Mouse (Mus musculus) neural tube, embryonic 12.5 days (tissue): ENCODE measurements around the gene Zic1. TPM values are rescaled to one million over a fixed set of nuclear protein-coding genes. Genes with fewer than 3 reads are reported as not detected.

ENCODE experiments used
- ATAC-seq: fragments of 200-750 bp; cut with Nextera tagmentation; 2 replicates; pipeline ENCODE4 v1.8.0; 2017; ENCODE audit warnings: low read depth, mild to moderate bottlenecking, moderate TSS enrichment, moderate library complexity; ENCODE audit not compliant: low FRiP score
- H3K27ac ChIP-seq: fragments of 300-500 bp; sonication (generic); 2 replicates; pipeline ENCODE4 v1.5.1; 2016
- H3K27me3 ChIP-seq: fragments of 300-500 bp; sonication (generic); replicated peaks from 2 replicates; pipeline ENCODE4 v1.6.1; 2016; ENCODE audit warnings: mild to moderate bottlenecking
- H3K36me3 ChIP-seq: fragments of 300-500 bp; sonication (generic); 2 replicates; pipeline ENCODE4 v1.6.1; 2016; ENCODE audit warnings: mild to moderate bottlenecking
- H3K4me1 ChIP-seq: fragments of 300-500 bp; sonication (generic); 2 replicates; pipeline ENCODE4 v1.6.1; 2016
- H3K4me2 ChIP-seq: fragments of 300-500 bp; sonication (generic); replicated peaks from 2 replicates; pipeline ENCODE4 v1.6.1; 2016; ENCODE audit warnings: mild to moderate bottlenecking
- H3K4me3 ChIP-seq: fragments of 300-500 bp; sonication (generic); 2 replicates; pipeline ENCODE4 v1.5.1; 2016
- H3K9ac ChIP-seq: fragments of 300-500 bp; sonication (generic); 2 replicates; pipeline ENCODE4 v1.6.1; 2016; ENCODE audit warnings: mild to moderate bottlenecking
- H3K9me3 ChIP-seq: fragments of 300-500 bp; sonication (generic); 2 replicates; pipeline ENCODE4 v1.6.1; 2016; ENCODE audit warnings: mild to moderate bottlenecking
- WGBS: fragments of 180-500 bp; shearing (Covaris S2); methylation state at CpG from one replicate; pipeline ENCODE4 v1.1.7; 2016; 5-methylcytosine and 5-hydroxymethylcytosine counted together
- polyA plus RNA-seq: library from polyadenylated mRNA; unstranded; fragments of >200 nt; fragmentation: Nextera tagmentation; extraction: Ambion mirVana; gene quantifications from 2 replicates; pipeline ENCODE4 v1.2.1, GENCODE M21; 2016

Zic1 gene
- polyA plus RNA-seq, 1 experiment from 2014 or later: 19.9 TPM

DNA sequence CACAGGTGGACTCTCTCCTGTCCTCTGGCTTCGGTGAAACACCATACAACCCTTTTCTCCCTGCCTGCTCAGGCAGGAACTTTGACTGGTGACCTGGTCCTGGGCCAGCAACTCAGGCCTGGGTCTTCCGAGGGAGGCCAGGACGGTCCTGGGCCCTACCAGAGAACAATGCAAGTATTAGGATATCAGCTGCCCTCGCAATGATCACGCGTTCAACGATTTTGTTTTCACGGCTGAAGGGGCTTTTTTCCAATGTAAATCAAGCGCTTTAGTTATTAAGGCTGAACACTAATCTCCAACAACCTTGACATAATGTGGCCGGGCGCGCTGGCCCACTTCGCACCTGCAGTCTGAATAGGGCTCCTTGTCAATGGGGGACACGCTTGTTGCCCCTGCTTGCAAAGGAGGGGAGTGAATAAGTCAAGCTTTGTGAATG lies 28.6 kb upstream of the Zic1 start:
- Histone ChIP-seq H3K4me3 (no peak overlapping the region), H3K36me3 (no peaks in the 10 kb centered on the region), H3K27me3 (peaks cover 77% of the 10 kb centered on the region), H3K9me3 (no peaks in the 10 kb centered on the region), H3K4me2 (peak overlapping the region; percentile 12; the same call in 1 of the 2 replicates), H3K9ac (no peak overlapping the region), H3K4me1 (peaks cover 7% of the 10 kb centered on the region), H3K27ac (no peak overlapping the region)
- ATAC-seq: peak; percentile 72
- WGBS: 2% methylated on average over 14 of the region's 14 CpGs

- H3K27ac ChIP-seq: no peak overlapping the region
- H3K9ac ChIP-seq: no peak overlapping the region
- peaks cover 7% of the 10 kb centered on the region for H3K4me1 ChIP-seq
- H3K9me3 ChIP-seq: no peaks in the 10 kb centered on the region
- ATAC-seq: peak; percentile 30; the same call in 1 of the 2 replicates
- no peaks in the 10 kb centered on the region for H3K36me3 ChIP-seq
- H3K27me3 ChIP-seq: peaks cover 79% of the 10 kb centered on the region
- no peak overlapping the region for H3K4me2 ChIP-seq
- no peak overlapping the region for H3K4me3 ChIP-seq
- 6% methylated on average over 8 of the region's 8 CpGs for WGBS
These were observed 27.9 kb upstream of the Zic1 start for GRCm38 (mm10) chr9:91393376-91394068.

- Histone ChIP-seq H3K4me2 (peak overlapping the region; percentile 30; the same call in 1 of the 2 replicates), H3K36me3 (no peaks in the 10 kb centered on the region), H3K4me1 (peaks cover 23% of the 10 kb centered on the region), H3K4me3 (no peak overlapping the region), H3K9me3 (no peaks in the 10 kb centered on the region), H3K9ac (no peak overlapping the region), H3K27me3 (peaks cover 75% of the 10 kb centered on the region), H3K27ac (no peak overlapping the region)
- 5% methylated on average over 4 of the region's 4 CpGs for WGBS
- ATAC-seq: no peak
These were observed 22.6 kb upstream of the Zic1 start for GRCm38 (mm10) chr9:91388173-91388572.

DNA sequence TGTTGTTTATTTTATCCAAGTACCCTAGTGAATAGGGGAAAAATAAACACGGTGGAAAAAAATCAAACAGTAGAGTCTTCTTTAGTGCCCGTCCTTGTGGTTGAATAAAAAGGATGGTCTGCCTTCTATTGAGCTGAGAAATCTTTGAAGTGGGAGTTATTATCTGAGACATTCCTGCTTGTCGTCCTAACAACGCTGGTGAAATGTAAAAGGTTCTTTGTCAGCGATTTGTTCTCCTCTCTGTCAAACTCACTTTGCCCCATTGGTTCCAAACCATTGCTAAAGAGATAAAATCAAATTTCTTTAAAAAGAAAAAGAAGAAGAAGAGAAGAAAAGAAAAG lies 22.1 kb upstream of the Zic1 start:
- Histone ChIP-seq H3K9ac (no peak overlapping the region), H3K4me1 (peaks cover 23% of the 10 kb centered on the region), H3K9me3 (no peaks in the 10 kb centered on the region), H3K4me3 (peak overlapping the region; percentile 11; the same call in 1 of the 2 replicates), H3K27me3 (peaks cover 74% of the 10 kb centered on the region), H3K36me3 (no peaks in the 10 kb centered on the region), H3K4me2 (peak overlapping the region; percentile 81), H3K27ac (0 out of 2 replicates have a peak overlapping the region, but pooled peaks have one; percentile 69)
- WGBS: 2% methylated on average over 5 of the region's 5 CpGs
- ATAC-seq: no peak

DNA sequence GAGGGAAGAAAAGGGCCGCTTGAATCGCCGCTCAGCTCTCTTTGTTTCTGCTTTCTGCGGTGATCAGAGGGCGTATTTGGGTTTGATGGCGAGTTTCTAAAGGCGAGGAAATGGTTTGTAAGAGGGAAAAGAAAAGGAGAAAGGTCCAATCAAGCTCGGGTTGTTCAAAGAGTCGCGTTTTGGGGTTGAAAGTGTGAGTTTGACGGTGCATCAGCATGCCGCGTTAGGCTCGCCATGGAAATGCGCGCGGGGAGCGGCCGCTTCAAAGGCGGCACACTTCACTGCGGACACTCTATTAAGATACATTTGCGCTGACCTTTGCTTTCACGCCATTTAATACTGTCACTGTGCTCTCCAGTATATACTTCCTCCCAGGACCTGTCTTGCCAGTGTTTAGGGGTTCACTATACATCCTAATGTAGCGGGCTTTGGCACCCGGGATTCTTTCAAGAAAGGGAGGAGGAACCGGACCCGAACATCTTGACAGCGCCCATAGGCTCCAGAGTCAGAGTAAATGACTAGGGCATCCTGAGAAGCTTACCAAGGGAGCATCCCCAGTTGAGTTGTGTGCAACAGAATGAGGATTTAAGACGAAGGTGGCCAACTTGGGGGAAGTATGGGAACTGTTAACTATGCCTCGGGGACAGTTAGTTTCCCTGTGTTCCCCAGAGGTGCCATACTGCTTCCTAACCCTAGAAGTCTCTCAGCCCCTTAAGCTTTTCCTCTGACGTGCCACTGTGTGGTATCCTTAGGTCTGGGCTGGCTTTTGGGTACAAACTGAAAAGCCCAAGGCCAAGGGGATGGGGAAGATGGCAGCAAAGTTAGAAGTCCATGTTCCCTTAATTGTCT lies 21.5 kb upstream of the Zic1 start:
- no peaks in the 10 kb centered on the region for H3K9me3 ChIP-seq
- H3K36me3 ChIP-seq: no peaks in the 10 kb centered on the region
- peaks cover 23% of the 10 kb centered on the region for H3K4me1 ChIP-seq
- peak overlapping the region; percentile 81 for H3K4me2 ChIP-seq
- H3K27ac ChIP-seq: peak overlapping the region; percentile 69
- ATAC-seq: peak; percentile 42
- WGBS: under 1% methylated on average over 31 of the region's 31 CpGs
- peak overlapping the region; percentile 11 for H3K4me3 ChIP-seq
- H3K9ac ChIP-seq: peak overlapping the region; percentile 41; the same call in 1 of the 2 replicates
- peaks cover 70% of the 10 kb centered on the region for H3K27me3 ChIP-seq

DNA sequence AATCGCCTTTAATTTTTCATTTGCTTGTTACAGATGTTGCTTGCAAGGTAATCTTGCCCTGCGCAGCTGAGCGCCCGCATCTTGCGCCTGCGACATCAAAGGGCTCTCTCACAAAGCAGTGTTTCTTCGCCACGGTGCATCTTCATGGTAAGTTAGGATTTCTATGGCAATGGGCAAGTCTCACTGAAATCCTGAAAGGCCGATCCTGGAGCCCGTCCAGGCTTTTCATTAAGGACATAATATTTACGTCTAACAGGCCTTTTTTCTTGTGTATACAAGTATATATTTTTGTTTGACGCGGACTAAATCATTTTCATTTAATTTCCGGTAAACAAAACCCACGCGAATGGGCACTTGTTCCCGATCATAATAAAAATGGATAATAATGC lies 20.9 kb upstream of the Zic1 start:
- ATAC-seq: peak; percentile 35
- under 1% methylated on average over 17 of the region's 17 CpGs for WGBS
- Histone ChIP-seq H3K36me3 (no peaks in the 10 kb centered on the region), H3K4me3 (peak overlapping the region; percentile 11; the same call in 1 of the 2 replicates), H3K4me2 (peak overlapping the region; percentile 81), H3K27ac (no peak overlapping the region), H3K27me3 (peaks cover 68% of the 10 kb centered on the region), H3K9me3 (no peaks in the 10 kb centered on the region), H3K4me1 (peaks cover 26% of the 10 kb centered on the region), H3K9ac (peak overlapping the region; percentile 41; the same call in 1 of the 2 replicates)

GRCm38 (mm10) chr9:91385561-91386430 lies 20.2 kb upstream of the Zic1 start:
- Histone ChIP-seq H3K4me2 (peak overlapping the region; percentile 81), H3K36me3 (no peaks in the 10 kb centered on the region), H3K9ac (0 out of 2 replicates have a peak overlapping the region, but pooled peaks have one; percentile 93), H3K27me3 (peaks cover 69% of the 10 kb centered on the region), H3K4me1 (peaks cover 28% of the 10 kb centered on the region), H3K27ac (peak overlapping the region; percentile 32; the same call in 1 of the 2 replicates), H3K9me3 (no peaks in the 10 kb centered on the region), H3K4me3 (no peak overlapping the region)
- WGBS: 2% methylated on average over 8 of the region's 8 CpGs
- no peak for ATAC-seq

- Histone ChIP-seq H3K9ac (peak overlapping the region; percentile 93; the same call in 1 of the 2 replicates), H3K4me1 (peaks cover 28% of the 10 kb centered on the region), H3K27ac (peak overlapping the region; percentile 32), H3K27me3 (peaks cover 67% of the 10 kb centered on the region), H3K4me3 (peak overlapping the region; percentile 15; the same call in 1 of the 2 replicates), H3K36me3 (no peaks in the 10 kb centered on the region), H3K4me2 (peak overlapping the region; percentile 81), H3K9me3 (no peaks in the 10 kb centered on the region)
- WGBS: 7% methylated on average over 4 of the region's 4 CpGs
- no peak for ATAC-seq
These were observed 19.3 kb upstream of the Zic1 start for GRCm38 (mm10) chr9:91384693-91385560.

DNA sequence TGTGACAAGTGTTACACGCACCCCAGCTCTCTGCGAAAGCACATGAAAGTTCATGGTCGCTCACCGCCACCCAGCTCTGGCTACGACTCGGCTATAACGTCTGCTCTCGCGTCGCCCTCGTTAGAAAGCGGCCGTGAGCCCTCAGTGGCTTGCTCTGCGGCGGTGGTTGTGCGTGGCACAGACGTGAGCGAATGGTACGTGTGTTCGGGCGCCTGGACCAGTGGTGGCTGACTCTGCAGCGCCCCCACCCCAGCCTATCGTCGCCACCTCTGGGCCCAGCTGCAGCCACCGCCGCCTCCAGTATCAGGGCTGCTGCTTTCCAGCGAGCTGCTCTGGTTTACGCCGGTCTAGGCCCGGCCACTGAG lies 18.5 kb upstream of the Zic1 start:
- peak overlapping the region; percentile 81 for H3K4me2 ChIP-seq
- no peaks in the 10 kb centered on the region for H3K36me3 ChIP-seq
- H3K27me3 ChIP-seq: peaks cover 67% of the 10 kb centered on the region
- 1% methylated on average over 30 of the region's 30 CpGs for WGBS
- H3K4me1 ChIP-seq: peaks cover 28% of the 10 kb centered on the region
- H3K4me3 ChIP-seq: peak overlapping the region; percentile 59
- H3K9me3 ChIP-seq: no peaks in the 10 kb centered on the region
- peak overlapping the region; percentile 84 for H3K27ac ChIP-seq
- peak overlapping the region; percentile 93 for H3K9ac ChIP-seq
- peak; percentile 54 for ATAC-seq

- Histone ChIP-seq H3K4me1 (peaks cover 28% of the 10 kb centered on the region), H3K27me3 (peaks cover 67% of the 10 kb centered on the region), H3K4me2 (peak overlapping the region; percentile 81), H3K27ac (peak overlapping the region; percentile 84), H3K9ac (peak overlapping the region; percentile 93), H3K9me3 (no peaks in the 10 kb centered on the region), H3K36me3 (no peaks in the 10 kb centered on the region), H3K4me3 (peak overlapping the region; percentile 59)
- WGBS: 1% methylated on average over 28 of the region's 28 CpGs
- ATAC-seq: peak; percentile 52
These were observed 18.0 kb upstream of the Zic1 start for GRCm38 (mm10) chr9:91383441-91384135.
